Mouse (Mus musculus) cerebellum, adult 2 months (tissue): Measurements from ENCODE around the gene Iqgap2. TPM values are rescaled to one million over a fixed set of nuclear protein-coding genes. Genes with fewer than 3 reads are reported as not detected.

Experiments used
- DNase-seq, 2 experiments: peaks; one replicate each; pipeline ENCODE4 v3.0.0; 2021
- H3K27ac ChIP-seq: fragments of 200-500 bp; 2 replicates; pipeline ENCODE4 v1.5.1; 2012; ENCODE audit warnings: low read length, control low read depth, inconsistent platforms; ENCODE audit not compliant: insufficient read depth
- H3K27me3 ChIP-seq: fragments of 200-500 bp; 2 replicates; pipeline ENCODE4 v1.6.1; 2012; ENCODE audit warnings: inconsistent platforms, mild to moderate bottlenecking, low read length, moderate library complexity; ENCODE audit not compliant: control insufficient read depth, insufficient read depth
- H3K4me1 ChIP-seq: fragments of 200-500 bp; 2 replicates; pipeline ENCODE4 v1.6.1; 2011; ENCODE audit warnings: low read length; ENCODE audit not compliant: control insufficient read depth, insufficient read depth
- H3K4me3 ChIP-seq: fragments of 200-500 bp; replicated peaks from 2 replicates; pipeline ENCODE3; 2011; ENCODE audit warnings: mild to moderate bottlenecking, low read depth, low read length, control low read depth; ENCODE audit not compliant: insufficient read depth
- CTCF ChIP-seq: fragments of 200-500 bp; IDR thresholded peaks from 2 replicates; pipeline ENCODE4 v1.5.1; 2011; ENCODE audit warnings: low read depth, mild to moderate bottlenecking, control low read depth, low read length, moderate library complexity, borderline replicate concordance; ENCODE audit not compliant: insufficient read depth
- POLR2A ChIP-seq: fragments of 200-500 bp; IDR thresholded peaks from 2 replicates; pipeline ENCODE4 v1.6.1; 2011; ENCODE audit warnings: low read length, control low read depth, borderline replicate concordance; ENCODE audit not compliant: insufficient read depth
- WGBS: fragments of 180-500 bp; shearing (Covaris S2); methylation state at CpG from one replicate; pipeline ENCODE4 v1.1.7; 2018; 5-methylcytosine and 5-hydroxymethylcytosine counted together
- polyA plus RNA-seq: library from polyadenylated mRNA; depleted of rRNA; stranded (reverse); fragments of >200 nt; gene quantifications from 2 replicates; pipeline ENCODE4 v1.2.3, GENCODE M21; 2012

Gene Iqgap2
- polyA plus RNA-seq, 1 experiment: 1.3 TPM

DNA sequence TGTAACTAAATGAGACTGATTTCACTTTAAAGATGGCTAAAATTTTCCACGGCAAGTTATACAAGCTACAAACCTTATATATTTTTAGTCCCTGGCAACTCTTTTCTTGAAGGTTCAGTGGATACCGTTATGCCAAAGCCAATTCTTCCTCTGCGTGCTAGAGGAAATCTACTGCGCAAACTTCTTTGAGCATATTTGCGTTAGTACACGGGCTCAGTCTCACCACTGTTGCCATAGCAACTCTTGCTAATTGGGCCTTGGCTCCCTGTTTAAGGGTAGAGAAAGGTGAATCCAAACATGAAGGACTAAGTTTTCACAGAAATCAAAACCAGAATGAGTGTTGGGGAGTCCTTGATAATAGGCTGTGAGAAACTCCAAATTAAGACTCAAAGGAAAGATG lies 68.8 kb downstream of the Iqgap2 start:
- no peak overlapping the region for H3K27ac ChIP-seq
- no peak overlapping the region for H3K4me3 ChIP-seq
- TF ChIP-seq POLR2A (no peak), CTCF (no peak)
- DNase-seq: no peak
- 82% methylated on average over 6 of the region's 6 CpGs for WGBS
- no peaks in the 10 kb centered on the region for H3K4me1 ChIP-seq
- no peaks in the 10 kb centered on the region for H3K27me3 ChIP-seq

DNA sequence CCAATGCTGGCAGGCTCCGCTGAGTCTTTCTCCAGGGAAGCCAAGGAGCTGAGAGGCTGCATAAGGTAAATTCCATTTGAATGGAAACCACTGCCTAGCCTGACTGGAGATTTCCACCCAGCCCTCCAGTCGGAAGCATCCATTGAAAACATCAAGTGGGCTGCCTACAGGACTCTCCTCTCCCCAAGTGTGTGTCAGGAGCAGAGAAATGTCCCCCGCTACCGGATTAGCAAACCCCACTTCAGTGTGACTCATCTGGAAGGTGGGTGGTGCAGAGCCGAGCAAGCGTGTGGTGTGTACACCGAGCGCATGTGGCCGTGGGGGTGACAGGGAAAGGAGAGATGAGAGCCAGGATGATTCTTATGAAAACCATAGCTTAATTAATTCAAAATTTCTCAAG lies 71.7 kb downstream of the Iqgap2 start:
- WGBS: 90% methylated on average over 9 of the region's 9 CpGs
- no peak for DNase-seq
- no peak overlapping the region for H3K4me3 ChIP-seq
- no peak for TF ChIP-seq CTCF
- TF ChIP-seq POLR2A: no peak
- H3K27ac ChIP-seq: no peak overlapping the region
- H3K4me1 ChIP-seq: no peaks in the 10 kb centered on the region
- H3K27me3 ChIP-seq: no peaks in the 10 kb centered on the region

GRCm38 (mm10) chr13:95818941-95819340 lies 72.8 kb downstream of the Iqgap2 start:
- Histone ChIP-seq H3K27ac (no peak overlapping the region), H3K4me1 (no peaks in the 10 kb centered on the region), H3K27me3 (no peaks in the 10 kb centered on the region), H3K4me3 (no peak overlapping the region)
- DNase-seq: no peak
- WGBS: 88% methylated on average over 4 of the region's 4 CpGs
- TF ChIP-seq POLR2A (no peak), CTCF (no peak)

GRCm38 (mm10) chr13:95813643-95814042 lies 78.1 kb downstream of the Iqgap2 start:
- H3K4me3 ChIP-seq: no peak overlapping the region
- TF ChIP-seq CTCF: no peak
- no peak for TF ChIP-seq POLR2A

DNA sequence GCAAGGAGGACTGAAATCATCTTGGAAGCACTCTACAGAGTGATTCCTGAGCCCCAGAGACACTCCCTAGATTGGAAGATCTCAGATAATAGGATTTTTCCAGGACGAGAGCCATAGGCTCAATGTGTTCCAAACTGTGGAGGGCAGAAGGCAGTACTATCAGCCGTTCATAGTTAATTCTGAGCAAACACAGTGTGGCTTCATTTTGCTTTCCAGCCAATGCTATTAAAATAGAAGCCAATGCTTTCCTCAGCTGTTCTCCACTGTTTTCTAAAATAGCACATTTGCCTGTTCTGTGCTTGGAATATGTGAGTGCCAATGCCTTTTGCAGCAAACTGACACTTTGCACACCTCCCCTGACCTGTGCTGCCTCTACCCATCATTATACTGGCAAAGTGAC lies 80.9 kb downstream of the Iqgap2 start:
- Histone ChIP-seq H3K27me3 (no peaks in the 10 kb centered on the region), H3K4me1 (no peaks in the 10 kb centered on the region), H3K4me3 (no peak overlapping the region), H3K27ac (no peak overlapping the region)
- no peak for TF ChIP-seq CTCF
- no peak for TF ChIP-seq POLR2A
- DNase-seq: no peak
- 40% methylated on average over 2 of the region's 2 CpGs for WGBS

More at GRCm38 (mm10) chr13:95813643-95814042, 78.1 kb downstream of the Iqgap2 start:
- WGBS: 95% methylated on average over 3 of the region's 3 CpGs
- H3K27ac ChIP-seq: no peak overlapping the region
- no peaks in the 10 kb centered on the region for H3K4me1 ChIP-seq
- no peaks in the 10 kb centered on the region for H3K27me3 ChIP-seq
- DNase-seq: no peak

- no peak overlapping the region for H3K27ac ChIP-seq
- 19% methylated on average over 5 of the region's 5 CpGs for WGBS
Observed at GRCm38 (mm10) chr13:95807106-95807750, 84.5 kb downstream of the Iqgap2 start.

DNA sequence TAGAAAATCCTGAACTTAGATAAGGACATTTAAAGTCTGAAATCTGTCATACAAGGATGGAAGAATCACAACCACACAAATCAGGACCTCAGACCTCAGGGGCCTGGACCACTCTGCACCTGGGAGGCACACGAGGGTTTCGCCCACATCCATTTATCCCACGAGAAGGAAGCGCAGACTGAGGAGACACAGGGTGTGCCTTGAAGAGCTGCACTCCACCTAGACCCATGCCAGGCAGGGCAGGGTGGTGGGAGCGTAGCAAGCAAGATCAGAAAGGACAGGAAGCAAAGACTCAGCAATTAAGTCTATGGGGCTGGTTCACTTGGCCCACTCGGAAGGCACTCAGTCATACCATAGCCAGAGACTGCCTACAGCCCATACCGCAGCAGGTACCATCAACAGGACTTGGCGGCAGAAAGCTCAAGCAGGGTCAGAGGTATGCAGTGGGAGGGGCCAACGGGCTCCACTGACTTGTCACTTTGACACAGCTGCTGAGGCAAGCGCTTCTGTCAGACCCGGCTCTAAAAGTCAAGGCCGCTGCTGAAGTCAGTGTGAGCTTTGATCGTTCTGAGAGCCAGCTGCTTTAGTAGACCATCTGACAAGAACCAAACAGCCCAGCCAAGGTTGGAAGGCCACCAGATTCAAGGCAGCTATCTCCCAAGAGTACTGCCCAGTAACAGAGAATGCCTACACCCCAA lies 86.1 kb downstream of the Iqgap2 start:
- Histone ChIP-seq H3K4me1 (peaks cover 4% of the 10 kb centered on the region; the same call in 1 of the 2 replicates), H3K27ac (no peak overlapping the region), H3K4me3 (no peak overlapping the region), H3K27me3 (no peaks in the 10 kb centered on the region)
- WGBS: 64% methylated on average over 13 of the region's 13 CpGs
- DNase-seq: no peak
- no peak for TF ChIP-seq POLR2A
- no peak for TF ChIP-seq CTCF

More at GRCm38 (mm10) chr13:95807106-95807750, 84.5 kb downstream of the Iqgap2 start:
- Histone ChIP-seq H3K27me3 (no peaks in the 10 kb centered on the region), H3K4me1 (no peaks in the 10 kb centered on the region), H3K4me3 (no peak overlapping the region)
- no peak for DNase-seq
- TF ChIP-seq CTCF: no peak
- no peak for TF ChIP-seq POLR2A

- Histone ChIP-seq H3K27ac (no peak overlapping the region), H3K27me3 (no peaks in the 10 kb centered on the region), H3K4me1 (peaks cover 8% of the 10 kb centered on the region; the same call in 1 of the 2 replicates), H3K4me3 (no peak overlapping the region)
- WGBS: 90% methylated on average over 6 of the region's 6 CpGs
- TF ChIP-seq CTCF (no peak), POLR2A (no peak)
- no peak for DNase-seq
Observed at GRCm38 (mm10) chr13:95804113-95804512, 87.6 kb downstream of the Iqgap2 start.
